Mouse (Mus musculus): Measurements from ENCODE around the gene Rabif. TPM values are rescaled to one million over a fixed set of nuclear protein-coding genes. Genes with fewer than 3 reads are reported as not detected.

Gene Rabif
- total and polyA plus RNA-seq, 3 experiments, result 21.5 to 21.8 TPM; not detected in 1

DNA sequence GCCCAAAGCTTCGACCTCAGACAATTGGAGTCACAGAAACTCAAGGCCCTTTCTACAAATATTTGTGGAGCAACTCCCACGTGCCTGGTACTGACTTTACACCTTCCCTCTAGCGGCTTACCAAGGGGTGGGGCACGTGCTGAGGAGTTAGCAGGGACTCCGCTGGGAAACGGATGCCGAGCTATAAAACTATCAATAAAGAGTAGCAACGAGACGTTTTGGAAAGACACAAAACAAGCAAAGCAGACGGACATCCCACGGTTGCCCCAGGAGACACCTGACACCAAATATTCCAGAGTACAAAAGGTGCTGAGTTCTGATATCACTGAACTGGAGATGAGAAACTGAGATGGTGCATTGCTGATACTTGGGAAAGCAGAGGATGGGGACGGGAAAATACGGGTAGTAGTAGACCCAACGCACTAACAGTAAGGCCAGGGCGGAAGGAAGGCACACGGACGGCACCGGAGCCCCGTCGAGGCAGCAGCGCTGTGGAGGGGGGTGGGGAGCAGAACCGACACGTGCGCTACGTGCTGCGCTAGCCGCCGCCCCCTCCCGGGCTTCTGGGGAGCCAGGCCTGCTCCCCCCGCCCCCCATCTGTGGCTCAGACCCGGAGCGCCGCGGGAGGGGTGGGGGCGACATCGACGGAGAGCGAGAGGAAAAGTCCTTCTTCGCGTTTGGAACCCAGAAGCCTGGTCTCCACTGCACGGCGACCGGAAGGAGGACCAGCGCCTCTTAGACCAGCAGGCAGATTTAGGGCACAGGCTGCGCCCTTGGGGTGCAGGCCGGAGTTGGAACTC lies 61.6 kb downstream of the Rabif start (continued):
- TF ChIP-seq CHD2 (IDR thresholded peaks at IDR 0.05; ENCODE audit: low read length), result no peak
- TF ChIP-seq TAL1 (IDR thresholded peaks at IDR 0.05; ENCODE audit: low read length), result no peak
- no peak for TF ChIP-seq NELFE (IDR thresholded peaks at IDR 0.05; ENCODE audit: low read depth, low read length)
- TF ChIP-seq MXI1 (IDR thresholded peaks at IDR 0.05; ENCODE audit: low read depth, low read length), result peak; percentile 96
- no peak for TF ChIP-seq USF2 (IDR thresholded peaks at IDR 0.05; ENCODE audit: borderline replicate concordance in 1 of 2, insufficient read depth in 1 of 2, low read depth in 1 of 2, low read length in 2 of 2)
- TF ChIP-seq SMC3 (IDR thresholded peaks at IDR 0.05; ENCODE audit: low read depth, low read length), result 0 out of 2 replicates have a peak, but pooled peaks have one; percentile 15
- no peak for TF ChIP-seq ZC3H11A (IDR thresholded peaks at IDR 0.05; ENCODE audit: low read depth, low read length)
- no peak for TF ChIP-seq CTCF (IDR thresholded peaks at IDR 0.05 in 2 of 3, conservative IDR thresholded peaks at IDR 0.05 in 1 of 3; ENCODE audit: control insufficient read depth in 1 of 3, insufficient read depth in 1 of 3, low read depth in 2 of 3, low read length in 3 of 3, poor library complexity in 1 of 3, severe bottlenecking in 1 of 3)
- no peak for TF ChIP-seq NRF1 (IDR thresholded peaks at IDR 0.05; ENCODE audit: insufficient read depth, low read depth, low read length, poor library complexity, severe bottlenecking)
- no peak for TF ChIP-seq MEF2A (IDR thresholded peaks at IDR 0.05; ENCODE audit: extremely low read depth, insufficient replicate concordance, low read depth, low read length, poor library complexity, severe bottlenecking)
- peak; percentile 77; the same call in 1 of the 2 replicates for TF ChIP-seq MAZ (IDR thresholded peaks at IDR 0.05; ENCODE audit: low read depth, low read length)
- no peak for TF ChIP-seq GABPA (IDR thresholded peaks at IDR 0.05; ENCODE audit: low read depth, low read length)
- TF ChIP-seq BHLHE40 (IDR thresholded peaks at IDR 0.05; ENCODE audit: borderline replicate concordance, low read depth, low read length), result peak; percentile 91
- no peak for TF ChIP-seq POLR2AphosphoS2 (IDR thresholded peaks at IDR 0.05; ENCODE audit: low read length)
- TF ChIP-seq GATA1 (IDR thresholded peaks at IDR 0.05; ENCODE audit: low read depth, low read length), result no peak
- TF ChIP-seq JUND (IDR thresholded peaks at IDR 0.05; ENCODE audit: low read depth, low read length), result no peak
- no peak for TF ChIP-seq MYB (IDR thresholded peaks at IDR 0.05; ENCODE audit: low read depth, low read length)
- no peak for TF ChIP-seq EP300 (IDR thresholded peaks at IDR 0.05; ENCODE audit: low read depth in 1 of 2, low read length in 2 of 2)
- TF ChIP-seq ZKSCAN1 (IDR thresholded peaks at IDR 0.05; ENCODE audit: low read depth, low read length), result no peak
- TF ChIP-seq UBTF (IDR thresholded peaks at IDR 0.05; ENCODE audit: borderline replicate concordance, insufficient read depth, low read depth, low read length), result no peak

DNA sequence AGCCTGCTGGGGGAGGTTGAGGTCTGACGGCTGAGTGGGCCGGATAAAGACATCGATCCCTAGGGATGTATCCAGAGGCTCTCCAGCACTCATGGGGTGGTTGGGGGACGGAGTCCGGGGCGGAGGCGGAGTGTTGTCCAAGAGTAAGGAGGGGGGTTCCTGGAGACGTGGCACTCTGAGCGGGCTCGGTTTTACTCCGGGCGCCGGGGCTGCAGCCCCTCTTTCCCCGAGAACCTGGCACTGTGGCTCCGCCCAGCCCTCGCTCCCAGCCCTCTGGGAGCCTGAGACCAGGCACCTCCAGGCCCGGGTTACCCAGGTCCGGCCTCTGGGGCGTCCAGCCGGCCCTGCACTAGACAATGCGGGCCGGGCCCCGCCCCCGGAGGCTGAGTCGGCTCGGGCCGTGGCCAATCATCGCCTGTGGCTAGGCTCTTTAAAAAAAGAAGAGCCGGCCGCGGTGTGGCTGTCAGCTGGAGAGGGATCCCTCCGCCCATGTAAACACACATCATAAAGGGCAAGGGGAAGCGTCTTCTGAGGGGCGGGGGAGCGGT lies 62.3 kb downstream of the Rabif start:
- peak overlapping the region; percentile 42 for H3K27ac ChIP-seq (ENCODE audit: control insufficient read depth, low read depth, low read length)
- TF ChIP-seq USF1 (IDR thresholded peaks at IDR 0.05; ENCODE audit: low read depth, low read length) (peak; percentile 48), MAZ (IDR thresholded peaks at IDR 0.05; ENCODE audit: low read depth, low read length) (peak; percentile 98), ZNF384 (IDR thresholded peaks at IDR 0.05; ENCODE audit: low read depth, low read length) (peak; percentile 65; the same call in 1 of the 2 replicates), POLR2AphosphoS2 (IDR thresholded peaks at IDR 0.05; ENCODE audit: low read length) (peak; percentile 50; the same call in 1 of the 2 replicates), KAT2A (conservative IDR thresholded peaks at IDR 0.05; ENCODE audit: low read depth, low read length) (peak; percentile 84), HCFC1 (IDR thresholded peaks at IDR 0.05; ENCODE audit: low read depth, low read length) (peak; percentile 80), RAD21 (IDR thresholded peaks at IDR 0.05; ENCODE audit: low read depth, low read length) (no peak), MAFK (IDR thresholded peaks at IDR 0.05; ENCODE audit: borderline replicate concordance, low read depth, low read length) (peak; percentile 63; the same call in 1 of the 2 replicates), TBP (IDR thresholded peaks at IDR 0.05; ENCODE audit: low read depth, low read length) (peak; percentile 58; the same call in 1 of the 2 replicates), SMC3 (IDR thresholded peaks at IDR 0.05; ENCODE audit: low read depth, low read length) (peak; percentile 22; the same call in 1 of the 2 replicates), MXI1 (IDR thresholded peaks at IDR 0.05; ENCODE audit: low read depth, low read length) (peak; percentile 98), GATA1 (IDR thresholded peaks at IDR 0.05; ENCODE audit: low read depth, low read length) (no peak), MYC (IDR thresholded peaks at IDR 0.05; ENCODE audit: low read depth, low read length) (0 out of 2 replicates have a peak, but pooled peaks have one; percentile 40), NRF1 (IDR thresholded peaks at IDR 0.05; ENCODE audit: insufficient read depth, low read depth, low read length, poor library complexity, severe bottlenecking) (no peak), POLR2A (IDR thresholded peaks at IDR 0.05; ENCODE audit: control insufficient read depth in 1 of 2, insufficient read depth in 1 of 2, low read depth in 1 of 2, low read length in 2 of 2, poor library complexity in 1 of 2) (peak; percentile 61 to 78; a peak in 3 of 4 replicates), SIN3A (IDR thresholded peaks at IDR 0.05; ENCODE audit: low read length) (peak; percentile 100), RCOR1 (IDR thresholded peaks at IDR 0.05; ENCODE audit: low read depth, low read length) (no peak)

More for the DNA sequence above, 62.3 kb downstream of the Rabif start:
- DNase-seq (ENCODE audit: low read depth, low spot score), result peak; percentile 97
- Histone ChIP-seq H3K79me2 (ENCODE audit: control insufficient read depth, insufficient read depth, low read length, poor library complexity) (peaks cover 20% of the 10 kb centered on the region), H3K4me1 (ENCODE audit: control insufficient read depth in 1 of 2, insufficient read depth in 2 of 2, low read length in 2 of 2) (peaks cover 8 to 27% of the 10 kb centered on the region in 2 experiments), H3K9ac (ENCODE audit: control insufficient read depth, low read depth, low read length, poor library complexity, severe bottlenecking) (peak overlapping the region; percentile 88), H3K27me3 (ENCODE audit: control insufficient read depth in 1 of 2, insufficient read depth in 2 of 2, low read length in 2 of 2) (no peaks in the 10 kb centered on the region), H3K4me3 (ENCODE audit: control insufficient read depth in 1 of 2, insufficient read depth in 1 of 2, low read depth in 2 of 2, low read length in 2 of 2) (peak overlapping the region; percentile 87 to 91), H3K36me3 (ENCODE audit: control insufficient read depth in 1 of 2, insufficient read depth in 2 of 2, low read length in 2 of 2) (peaks cover 0 to 8% of the 10 kb centered on the region in 2 experiments; a peak in 2 of 4 replicates), H3K9me3 (replicated peaks; ENCODE audit: insufficient read depth, low read length) (no peaks in the 10 kb centered on the region)
